Mouse (Mus musculus): Measurements from ENCODE around the gene Cecr2. TPM values are rescaled to one million over a fixed set of nuclear protein-coding genes. Genes with fewer than 3 reads are reported as not detected.

The Cecr2 gene
- polyA plus RNA-seq, 1 experiment: 2.5 TPM

DNA sequence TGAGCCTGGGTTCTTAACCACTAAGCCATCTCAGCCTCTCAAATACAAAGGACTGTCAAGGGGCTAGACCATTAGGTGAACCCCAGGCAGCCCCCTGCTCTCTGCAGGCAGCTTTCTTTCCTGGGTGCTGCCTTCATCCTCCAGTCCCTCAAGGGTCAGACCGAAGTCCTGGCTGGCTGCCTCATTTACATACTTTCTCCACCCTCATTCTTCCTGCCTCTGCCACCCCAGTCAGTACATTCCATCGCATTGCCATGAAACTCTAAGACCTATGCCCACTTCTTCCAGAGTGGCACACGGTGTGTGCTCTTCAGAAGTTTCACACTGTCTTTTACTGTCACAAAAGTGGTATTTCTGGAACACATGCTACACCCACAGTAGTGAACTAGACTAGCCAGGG is 112.1 kb downstream of the Cecr2 start:
- H3K4me3 ChIP-seq (ENCODE audit: insufficient read depth, low read length): no peak overlapping the region
- no peak overlapping the region for H3K27ac ChIP-seq (ENCODE audit: insufficient read depth, low read length)
- no peak for TF ChIP-seq POLR2A (IDR thresholded peaks at IDR 0.05; ENCODE audit: extremely low read depth, insufficient read depth, low read length)
- TF ChIP-seq CTCF (IDR thresholded peaks at IDR 0.05; ENCODE audit: extremely low read depth, insufficient read depth, low read length): no peak
- no peaks in the 10 kb centered on the region for H3K4me1 ChIP-seq (ENCODE audit: control insufficient read depth, insufficient read depth, low read length)

DNA sequence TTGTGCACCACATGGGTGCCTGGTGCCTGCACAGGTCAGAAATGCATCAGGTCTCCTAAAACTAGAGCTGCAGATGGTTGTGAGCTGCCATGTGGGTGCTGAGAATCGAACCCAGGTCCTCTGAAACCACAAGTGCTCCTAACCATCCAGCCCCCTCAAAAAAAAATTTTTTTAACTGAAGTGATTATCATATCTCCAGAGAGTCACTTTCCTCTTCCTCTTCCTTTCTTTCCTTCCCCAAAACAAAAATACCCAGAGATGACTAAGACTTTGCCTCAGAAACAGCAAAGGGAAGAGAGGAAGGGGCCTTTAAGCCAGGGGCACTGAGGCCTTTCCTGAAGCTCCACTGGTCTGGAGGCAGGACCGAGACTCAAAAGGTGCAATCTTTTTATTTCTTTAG is 116.8 kb downstream of the Cecr2 start:
- Histone ChIP-seq H3K4me1 (ENCODE audit: control insufficient read depth, insufficient read depth, low read length) (no peaks in the 10 kb centered on the region), H3K4me3 (ENCODE audit: insufficient read depth, low read length) (no peak overlapping the region), H3K27ac (ENCODE audit: insufficient read depth, low read length) (no peak overlapping the region)
- TF ChIP-seq POLR2A (IDR thresholded peaks at IDR 0.05; ENCODE audit: extremely low read depth, insufficient read depth, low read length) (no peak), CTCF (IDR thresholded peaks at IDR 0.05; ENCODE audit: extremely low read depth, insufficient read depth, low read length) (no peak)

DNA sequence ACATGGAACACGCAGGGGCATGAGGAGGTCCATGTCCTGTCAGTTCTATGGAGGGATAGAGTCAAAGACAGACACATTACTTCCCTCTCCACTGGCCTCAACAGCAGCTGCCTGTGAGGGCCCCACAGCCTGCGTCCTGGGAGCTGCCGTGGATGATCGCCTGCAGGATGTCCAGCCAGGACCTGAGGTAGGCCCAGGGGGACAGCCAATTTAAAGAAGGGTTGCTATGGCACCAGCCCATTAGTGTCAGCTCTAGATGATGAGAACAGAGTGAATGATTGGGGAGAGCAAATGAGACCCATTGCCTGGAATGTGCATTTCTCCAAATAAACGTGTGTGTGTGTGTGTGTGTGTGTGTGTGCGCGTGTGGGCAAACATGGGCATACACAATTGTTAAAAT is 118.2 kb downstream of the Cecr2 start:
- TF ChIP-seq POLR2A (IDR thresholded peaks at IDR 0.05; ENCODE audit: extremely low read depth, insufficient read depth, low read length): no peak
- no peak for TF ChIP-seq CTCF (IDR thresholded peaks at IDR 0.05; ENCODE audit: extremely low read depth, insufficient read depth, low read length)
- Histone ChIP-seq H3K4me3 (ENCODE audit: insufficient read depth, low read length) (no peak overlapping the region), H3K27ac (ENCODE audit: insufficient read depth, low read length) (no peak overlapping the region), H3K4me1 (ENCODE audit: control insufficient read depth, insufficient read depth, low read length) (no peaks in the 10 kb centered on the region)

DNA sequence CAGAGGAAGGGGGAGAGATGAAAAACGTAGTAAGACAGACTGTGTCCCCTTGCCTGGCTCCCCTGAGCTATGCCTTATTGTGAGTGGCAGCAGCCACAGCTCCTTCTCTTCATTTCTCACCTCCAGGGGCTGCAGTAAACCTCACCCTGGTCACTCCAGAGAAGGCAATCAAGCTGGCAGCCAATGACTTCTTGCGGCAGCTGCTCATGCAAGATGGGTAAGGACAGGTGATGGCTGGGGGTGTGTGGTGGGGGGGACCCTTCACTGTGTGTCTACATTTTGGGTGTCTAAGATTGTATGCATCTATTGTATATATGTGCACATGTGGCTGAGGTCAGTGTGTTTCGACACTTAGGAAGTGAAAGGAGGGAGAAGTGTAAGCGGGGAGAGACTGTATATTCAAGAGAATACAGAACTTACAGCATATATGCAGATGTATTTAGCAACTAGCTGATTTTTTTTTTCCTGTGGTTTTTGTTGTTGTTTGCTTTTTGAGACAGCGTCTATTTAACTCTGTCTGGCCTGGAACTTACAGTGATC is 122.0 kb downstream of the Cecr2 start:
- Histone ChIP-seq H3K27ac (ENCODE audit: insufficient read depth, low read length) (no peak overlapping the region), H3K4me1 (ENCODE audit: control insufficient read depth, insufficient read depth, low read length) (0 out of 2 replicates have a peak, but pooled peaks cover 1% of the 10 kb centered on the region), H3K4me3 (ENCODE audit: insufficient read depth, low read length) (no peak overlapping the region)
- TF ChIP-seq POLR2A (IDR thresholded peaks at IDR 0.05; ENCODE audit: extremely low read depth, insufficient read depth, low read length) (no peak), CTCF (IDR thresholded peaks at IDR 0.05; ENCODE audit: extremely low read depth, insufficient read depth, low read length) (no peak)

DNA sequence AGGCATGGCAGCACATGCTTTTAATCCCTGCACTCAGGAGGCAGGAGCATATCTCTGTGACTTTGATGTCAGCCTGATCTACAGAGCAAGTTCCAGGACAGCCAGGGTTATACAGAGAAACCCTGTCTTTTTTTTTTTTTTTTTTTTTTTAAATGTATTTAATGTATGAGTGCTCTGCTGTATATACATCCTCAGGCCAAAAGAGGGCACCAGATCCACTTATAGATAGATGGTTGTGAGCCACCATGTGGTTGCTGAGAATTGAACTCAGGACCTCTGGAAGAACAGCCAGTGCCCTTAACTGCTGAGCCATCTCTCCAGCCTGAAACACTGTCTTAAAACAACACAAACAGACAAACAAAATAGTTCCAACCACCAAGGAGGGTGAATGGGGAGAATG is 122.7 kb downstream of the Cecr2 start:
- no peak overlapping the region for H3K4me3 ChIP-seq (ENCODE audit: insufficient read depth, low read length)
- H3K4me1 ChIP-seq (ENCODE audit: control insufficient read depth, insufficient read depth, low read length): 0 out of 2 replicates have a peak, but pooled peaks cover 2% of the 10 kb centered on the region
- TF ChIP-seq POLR2A (IDR thresholded peaks at IDR 0.05; ENCODE audit: extremely low read depth, insufficient read depth, low read length): no peak
- 0 out of 2 replicates have a peak, but pooled peaks have one; percentile 8 for TF ChIP-seq CTCF (IDR thresholded peaks at IDR 0.05; ENCODE audit: extremely low read depth, insufficient read depth, low read length)
- no peak overlapping the region for H3K27ac ChIP-seq (ENCODE audit: insufficient read depth, low read length)

DNA sequence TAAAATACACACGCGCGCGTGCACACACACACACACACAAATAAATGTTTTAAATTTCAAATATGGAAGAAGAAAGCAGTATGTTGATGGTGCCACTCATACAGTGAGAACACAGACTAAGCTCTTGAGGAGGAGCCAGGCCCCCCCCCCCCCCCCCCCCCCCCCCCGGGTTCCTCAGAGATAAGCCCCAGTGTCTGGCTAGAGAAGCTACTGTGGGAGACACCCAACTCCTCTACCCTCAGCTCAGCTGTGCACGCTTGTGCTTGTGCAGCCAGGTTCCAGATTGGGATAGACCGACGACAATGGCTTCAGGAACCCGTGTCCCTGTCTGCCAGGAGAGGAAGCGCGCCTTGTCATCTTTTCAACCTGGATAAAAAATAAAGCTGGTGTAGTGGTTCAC is 124.0 kb downstream of the Cecr2 start:
- TF ChIP-seq CTCF (IDR thresholded peaks at IDR 0.05; ENCODE audit: extremely low read depth, insufficient read depth, low read length) (no peak), POLR2A (IDR thresholded peaks at IDR 0.05; ENCODE audit: extremely low read depth, insufficient read depth, low read length) (no peak)
- Histone ChIP-seq H3K27ac (ENCODE audit: insufficient read depth, low read length) (no peak overlapping the region), H3K4me3 (ENCODE audit: insufficient read depth, low read length) (no peak overlapping the region), H3K4me1 (ENCODE audit: control insufficient read depth, insufficient read depth, low read length) (0 out of 2 replicates have a peak, but pooled peaks cover 2% of the 10 kb centered on the region)

DNA sequence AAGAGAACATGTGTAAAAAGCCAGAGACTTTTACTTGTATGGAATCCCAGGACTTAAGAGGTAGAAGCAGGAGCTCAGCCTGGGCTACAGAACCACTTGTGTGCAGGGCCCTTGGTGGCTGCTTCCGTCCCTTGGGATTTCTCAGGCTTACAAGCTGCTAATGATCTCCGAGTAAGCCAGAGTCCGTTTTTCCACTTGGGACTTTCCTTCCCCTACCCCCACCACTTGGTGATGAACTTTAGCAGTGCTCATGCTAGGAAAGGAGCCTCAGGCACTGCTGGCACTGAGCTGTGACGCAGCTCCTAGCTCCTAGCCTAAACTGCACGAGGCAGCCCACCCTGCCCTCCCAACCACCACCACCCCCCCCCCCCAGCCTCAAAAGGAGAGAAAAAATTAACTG is 124.5 kb downstream of the Cecr2 start:
- no peak overlapping the region for H3K4me3 ChIP-seq (ENCODE audit: insufficient read depth, low read length)
- TF ChIP-seq CTCF (IDR thresholded peaks at IDR 0.05; ENCODE audit: extremely low read depth, insufficient read depth, low read length) (no peak), POLR2A (IDR thresholded peaks at IDR 0.05; ENCODE audit: extremely low read depth, insufficient read depth, low read length) (no peak)
- H3K4me1 ChIP-seq (ENCODE audit: control insufficient read depth, insufficient read depth, low read length): peaks cover 3% of the 10 kb centered on the region
- H3K27ac ChIP-seq (ENCODE audit: insufficient read depth, low read length): no peak overlapping the region

DNA sequence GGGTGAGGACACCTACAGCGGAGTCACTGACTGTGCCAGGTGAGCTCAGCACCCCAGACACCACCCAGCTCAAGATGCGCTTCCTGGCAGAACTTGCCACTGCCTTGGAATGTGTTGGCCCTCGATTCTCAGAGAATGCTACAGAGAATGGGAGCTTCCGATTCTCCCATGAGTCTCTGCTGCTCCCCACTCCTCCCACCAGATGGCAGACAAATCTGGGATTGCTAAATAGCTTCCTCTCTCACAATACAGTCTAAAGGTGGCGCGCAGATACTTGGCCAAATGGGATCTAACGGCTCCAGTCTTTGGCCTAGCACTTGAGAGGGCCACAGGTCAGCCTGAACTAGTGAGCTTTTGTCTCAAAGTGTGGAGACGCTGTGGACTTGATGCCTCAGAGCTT is 126.8 kb downstream of the Cecr2 start:
- H3K4me3 ChIP-seq (ENCODE audit: insufficient read depth, low read length): no peak overlapping the region
- peaks cover 9% of the 10 kb centered on the region for H3K4me1 ChIP-seq (ENCODE audit: control insufficient read depth, insufficient read depth, low read length)
- H3K27ac ChIP-seq (ENCODE audit: insufficient read depth, low read length): no peak overlapping the region
- TF ChIP-seq POLR2A (IDR thresholded peaks at IDR 0.05; ENCODE audit: extremely low read depth, insufficient read depth, low read length) (no peak), CTCF (IDR thresholded peaks at IDR 0.05; ENCODE audit: extremely low read depth, insufficient read depth, low read length) (peak; percentile 32; the same call in 1 of the 2 replicates)

DNA sequence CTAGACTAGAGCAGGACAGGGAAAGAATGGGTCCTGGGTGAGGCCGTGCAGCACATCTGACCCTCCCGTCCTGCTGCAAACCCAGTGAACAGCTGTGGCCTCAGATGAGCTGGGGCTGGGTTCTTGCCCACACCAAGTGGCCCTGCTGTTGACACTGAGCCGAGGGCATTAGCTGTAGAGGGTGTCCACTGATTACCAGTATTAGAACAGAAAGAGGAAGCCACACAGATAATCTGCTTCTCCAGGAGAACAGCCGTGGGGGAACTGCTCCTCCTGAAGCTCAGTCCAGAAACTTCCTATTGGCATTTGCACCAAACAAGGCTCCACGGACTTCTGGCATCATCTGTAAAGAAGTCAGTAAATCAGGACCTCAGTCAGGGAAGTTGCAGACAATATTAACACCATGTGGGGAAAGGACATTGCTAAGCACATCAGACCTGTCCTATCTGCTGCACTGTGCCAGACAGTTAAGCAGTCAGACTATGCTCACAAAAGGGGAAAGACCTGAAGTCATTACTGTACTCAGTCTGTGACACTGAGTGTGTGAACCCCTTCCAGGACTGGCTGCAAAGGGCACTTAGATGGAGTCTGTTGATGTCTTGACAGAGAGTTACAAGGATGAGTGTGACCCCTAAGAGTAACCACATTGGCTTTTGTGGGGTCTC is 129.4 kb downstream of the Cecr2 start:
- Histone ChIP-seq H3K27ac (ENCODE audit: insufficient read depth, low read length) (no peak overlapping the region), H3K4me1 (ENCODE audit: control insufficient read depth, insufficient read depth, low read length) (peaks cover 11% of the 10 kb centered on the region), H3K4me3 (ENCODE audit: insufficient read depth, low read length) (no peak overlapping the region)
- TF ChIP-seq POLR2A (IDR thresholded peaks at IDR 0.05; ENCODE audit: extremely low read depth, insufficient read depth, low read length): no peak
- TF ChIP-seq CTCF (IDR thresholded peaks at IDR 0.05; ENCODE audit: extremely low read depth, insufficient read depth, low read length): no peak

DNA sequence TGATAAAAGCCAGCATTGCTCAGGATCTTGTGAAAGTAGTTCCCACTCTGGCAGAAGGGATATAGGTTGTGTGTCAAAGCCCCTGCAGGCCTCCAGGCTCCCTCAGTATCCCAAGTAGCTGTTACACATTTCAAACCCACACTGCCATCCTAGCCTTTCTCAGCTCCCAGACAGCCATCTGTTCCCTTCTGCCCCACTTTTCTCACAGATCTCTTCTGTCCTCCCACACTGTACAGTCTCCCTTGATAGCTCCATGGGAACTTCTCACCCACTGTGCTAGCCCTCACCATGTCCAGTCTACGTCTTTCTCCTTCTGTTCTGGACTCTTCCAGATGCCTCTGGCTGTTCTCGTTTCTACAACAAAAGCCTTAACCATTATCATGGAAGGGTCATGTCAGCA is 129.9 kb downstream of the Cecr2 start:
- no peak for TF ChIP-seq POLR2A (IDR thresholded peaks at IDR 0.05; ENCODE audit: extremely low read depth, insufficient read depth, low read length)
- TF ChIP-seq CTCF (IDR thresholded peaks at IDR 0.05; ENCODE audit: extremely low read depth, insufficient read depth, low read length): no peak
- 0 out of 2 replicates have a peak overlapping the region, but pooled peaks have one; percentile 39 for H3K27ac ChIP-seq (ENCODE audit: insufficient read depth, low read length)
- peaks cover 11% of the 10 kb centered on the region for H3K4me1 ChIP-seq (ENCODE audit: control insufficient read depth, insufficient read depth, low read length)
- no peak overlapping the region for H3K4me3 ChIP-seq (ENCODE audit: insufficient read depth, low read length)

All from cortical plate, adult 2 months (tissue).